Mouse (Mus musculus) brown adipose tissue, adult 24 weeks (tissue): Measurements from ENCODE around the gene Gnb2. TPM values are rescaled to one million over a fixed set of nuclear protein-coding genes. Genes with fewer than 3 reads are reported as not detected.

ENCODE experiments used
- H3K27ac ChIP-seq: fragments of 200-500 bp; replicated peaks from 2 replicates; pipeline ENCODE4 v1.5.1; 2012; ENCODE audit warnings: low read depth, mild to moderate bottlenecking, low read length
- H3K4me1 ChIP-seq: fragments of 200-500 bp; 2 replicates; pipeline ENCODE4 v1.6.1; 2012; ENCODE audit warnings: low read length, mixed read lengths; ENCODE audit not compliant: control insufficient read depth, insufficient read depth, insufficient read length
- H3K4me3 ChIP-seq: fragments of 200-500 bp; 2 replicates; pipeline ENCODE4 v1.5.1; 2012; ENCODE audit warnings: low read depth, mild to moderate bottlenecking, low read length, moderate library complexity; ENCODE audit not compliant: insufficient read depth
- polyA plus RNA-seq: library from polyadenylated mRNA; stranded (reverse); fragments of >200 nt; gene quantifications from 2 replicates; pipeline ENCODE4 v1.2.4, GENCODE M21; 2012; ENCODE audit not compliant: missing spikeins, insufficient read depth, insufficient read length

Gnb2 gene
- polyA plus RNA-seq, 1 experiment = 285 TPM

DNA sequence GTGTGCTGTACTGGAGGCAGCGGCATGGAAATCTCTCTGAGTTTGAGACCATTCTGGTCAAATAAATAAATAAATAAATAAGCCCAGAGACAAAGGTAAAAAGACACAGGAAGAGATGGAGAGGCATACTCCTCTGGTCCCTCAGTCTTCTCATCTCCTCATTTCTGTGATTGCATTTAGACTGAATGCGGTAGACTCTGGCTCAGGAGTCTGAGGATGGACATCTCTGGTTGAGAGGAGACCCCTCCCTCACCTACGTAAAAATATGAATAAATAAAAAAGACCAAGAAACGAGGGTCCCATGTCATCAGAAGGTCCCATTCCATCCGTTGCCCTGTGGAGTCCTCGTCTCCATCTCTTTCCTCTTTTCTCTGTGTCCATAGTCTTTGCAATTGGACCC, 19.7 kb upstream of the Gnb2 start:
- H3K27ac ChIP-seq = no peak overlapping the region
- H3K4me1 ChIP-seq = no peaks in the 10 kb centered on the region; the same call in 1 of the 2 replicates
- no peak overlapping the region for H3K4me3 ChIP-seq

DNA sequence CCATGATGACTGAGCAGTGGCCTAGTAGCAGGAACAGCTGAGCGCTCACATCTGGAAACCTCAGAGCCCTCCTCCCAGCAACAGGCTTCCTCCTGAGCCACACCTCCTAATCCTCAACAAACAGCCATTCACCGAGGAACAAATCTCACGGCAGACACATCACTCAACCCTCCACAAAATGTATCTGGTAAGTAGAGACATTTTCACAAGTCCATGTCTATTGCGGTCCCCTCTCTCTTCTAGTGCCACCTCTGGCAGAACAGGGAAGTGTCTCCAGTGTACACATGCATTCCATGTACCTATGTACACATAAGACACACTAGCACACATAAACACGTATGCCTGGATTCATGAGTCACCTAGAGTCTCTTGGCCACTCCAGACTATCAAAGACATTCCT, 17.8 kb upstream of the Gnb2 start:
- Histone ChIP-seq H3K4me3 (no peak overlapping the region), H3K4me1 (no peaks in the 10 kb centered on the region; the same call in 1 of the 2 replicates), H3K27ac (no peak overlapping the region)

DNA sequence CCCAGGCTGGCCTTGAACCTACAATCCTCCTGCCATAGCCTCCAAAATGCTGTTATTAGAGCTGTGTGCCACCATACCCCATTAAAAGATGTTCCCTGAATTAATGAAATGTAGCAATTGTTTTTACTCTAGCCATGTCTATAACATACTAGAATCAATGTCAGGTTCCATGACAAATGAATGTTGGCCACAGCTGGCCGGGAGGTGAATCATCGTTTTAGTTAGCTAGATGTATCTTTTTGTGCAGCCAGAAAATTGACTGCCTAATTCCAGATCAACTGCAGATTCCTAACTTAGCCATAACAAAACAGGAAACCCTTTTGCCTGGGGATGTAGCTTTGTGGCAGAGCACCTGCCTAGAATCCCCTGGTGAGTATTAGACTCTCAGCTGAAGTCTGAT, 16.5 kb upstream of the Gnb2 start:
- H3K4me3 ChIP-seq = no peak overlapping the region
- no peaks in the 10 kb centered on the region; the same call in 1 of the 2 replicates for H3K4me1 ChIP-seq
- no peak overlapping the region for H3K27ac ChIP-seq

DNA sequence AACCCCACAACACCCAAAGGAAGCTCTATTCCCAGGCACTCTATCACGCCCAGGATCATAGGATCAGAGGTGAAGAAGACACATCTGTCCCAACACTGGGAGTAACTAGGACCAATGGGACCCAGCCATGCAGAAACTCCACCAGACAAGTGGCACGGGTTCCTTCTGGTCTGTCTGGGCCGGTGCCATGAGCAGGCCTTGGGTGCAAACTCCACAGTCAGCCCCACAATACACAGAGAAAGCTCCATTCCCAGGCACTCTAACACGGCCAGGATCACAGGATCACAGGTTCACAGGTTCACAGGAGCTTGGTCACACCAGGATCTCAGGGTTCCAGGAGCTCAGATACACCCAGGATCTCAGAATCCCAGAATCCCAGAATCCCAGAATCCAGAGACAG, 12.3 kb upstream of the Gnb2 start:
- Histone ChIP-seq H3K4me1 (no peaks in the 10 kb centered on the region), H3K4me3 (no peak overlapping the region), H3K27ac (no peak overlapping the region)

DNA sequence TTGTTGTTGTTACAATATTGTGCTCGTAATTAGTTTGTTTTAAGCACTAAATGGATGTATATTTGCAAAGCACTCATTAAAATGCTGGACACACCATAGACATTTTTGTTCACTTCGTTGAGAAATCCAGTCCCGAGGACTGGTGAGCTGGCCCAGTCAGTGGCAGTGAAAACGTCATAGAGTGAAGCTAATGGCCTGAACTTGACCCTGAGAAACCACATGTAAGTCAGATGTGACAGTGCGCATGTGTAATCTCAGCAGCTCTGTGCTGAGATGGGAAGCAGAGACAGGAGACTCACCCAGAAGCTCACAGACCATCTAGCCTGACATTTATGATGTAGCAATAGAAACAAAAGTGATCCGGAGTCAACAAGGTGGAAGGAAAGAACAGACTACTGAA, 11.6 kb upstream of the Gnb2 start:
- H3K27ac ChIP-seq = no peak overlapping the region
- no peak overlapping the region for H3K4me3 ChIP-seq
- no peaks in the 10 kb centered on the region for H3K4me1 ChIP-seq

DNA sequence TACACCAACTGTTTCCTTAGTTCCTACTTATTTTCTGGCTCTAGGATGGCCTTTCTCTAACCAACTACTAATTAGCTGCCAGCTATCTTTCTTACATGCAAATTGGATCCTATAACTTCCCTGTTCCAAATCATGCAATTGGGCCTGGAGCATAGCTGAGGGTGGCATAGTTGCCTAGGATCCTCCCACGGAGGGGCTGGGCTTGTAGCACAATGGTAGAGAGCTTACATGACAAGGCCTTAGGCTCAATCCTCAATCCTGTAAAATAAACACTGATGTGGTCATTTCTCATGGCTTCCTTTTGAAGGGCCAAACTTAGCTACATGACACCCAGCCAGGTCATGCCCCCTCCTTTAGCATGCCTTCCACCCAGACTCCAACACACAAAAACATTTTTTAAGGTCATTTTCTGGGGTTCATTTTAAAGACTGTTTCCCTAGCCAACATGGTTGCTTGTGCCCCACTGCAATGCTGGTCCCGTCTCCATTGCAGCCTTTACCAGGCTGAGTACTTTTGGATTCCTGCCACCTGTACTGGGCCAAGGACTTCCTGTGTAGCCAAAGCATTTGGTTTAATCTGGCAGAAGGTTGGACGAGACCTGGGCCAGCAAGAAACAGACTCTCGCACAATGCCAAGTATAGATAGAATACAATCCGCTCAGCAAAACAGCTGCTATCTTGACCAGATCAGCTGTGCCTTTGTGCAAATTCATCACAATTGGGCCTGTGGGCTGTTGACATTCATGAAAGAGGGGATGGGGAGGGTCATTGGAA, 8.6 kb upstream of the Gnb2 start:
- Histone ChIP-seq H3K27ac (no peak overlapping the region), H3K4me3 (no peak overlapping the region), H3K4me1 (no peaks in the 10 kb centered on the region)

DNA sequence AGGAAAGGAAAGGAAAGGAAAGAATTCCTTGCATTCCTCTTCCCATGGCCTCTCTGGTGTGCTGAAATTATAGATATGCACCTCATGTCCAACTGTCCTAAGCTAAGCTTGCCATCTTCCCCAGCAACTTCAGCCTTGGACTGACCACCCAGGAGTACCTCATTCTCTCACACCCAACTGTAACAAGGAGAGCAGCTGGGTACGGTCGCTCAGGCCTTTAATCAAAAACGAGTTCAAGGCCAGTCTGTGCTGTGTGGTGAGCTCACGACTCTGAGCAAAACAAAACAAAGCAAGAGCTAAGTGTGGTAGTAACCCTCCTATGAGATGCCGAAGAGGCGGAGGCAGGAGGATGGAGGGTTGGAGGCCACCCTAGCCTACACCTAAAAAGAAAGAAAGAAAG, 7.7 kb upstream of the Gnb2 start:
- Histone ChIP-seq H3K4me1 (no peaks in the 10 kb centered on the region), H3K4me3 (no peak overlapping the region), H3K27ac (no peak overlapping the region)

DNA sequence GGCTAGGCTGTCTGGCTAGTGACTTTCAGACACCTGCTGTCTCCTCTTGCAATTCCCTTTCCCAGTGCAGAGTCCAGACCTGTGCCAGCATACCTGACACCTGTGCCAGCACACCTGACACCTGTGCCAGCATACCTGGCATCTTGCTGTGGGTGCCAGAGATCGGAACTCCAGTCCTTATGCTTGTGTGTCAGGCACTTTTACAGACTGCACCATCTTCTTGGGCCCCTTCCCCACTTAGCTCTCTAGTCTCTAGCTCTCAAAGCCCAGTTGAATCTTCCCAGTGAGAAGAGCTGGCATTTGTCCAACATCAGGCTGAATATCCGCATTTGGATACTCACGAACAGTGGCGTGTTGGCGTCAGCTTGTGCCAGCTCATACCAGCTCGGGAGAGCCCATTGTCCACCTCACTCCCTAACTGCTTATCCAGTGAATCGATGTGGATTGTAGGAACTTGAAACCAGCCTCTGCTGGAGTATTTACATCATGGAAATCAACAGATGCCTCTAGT, 6.0 kb upstream of the Gnb2 start:
- no peaks in the 10 kb centered on the region for H3K4me1 ChIP-seq
- H3K4me3 ChIP-seq = no peak overlapping the region
- H3K27ac ChIP-seq = no peak overlapping the region

DNA sequence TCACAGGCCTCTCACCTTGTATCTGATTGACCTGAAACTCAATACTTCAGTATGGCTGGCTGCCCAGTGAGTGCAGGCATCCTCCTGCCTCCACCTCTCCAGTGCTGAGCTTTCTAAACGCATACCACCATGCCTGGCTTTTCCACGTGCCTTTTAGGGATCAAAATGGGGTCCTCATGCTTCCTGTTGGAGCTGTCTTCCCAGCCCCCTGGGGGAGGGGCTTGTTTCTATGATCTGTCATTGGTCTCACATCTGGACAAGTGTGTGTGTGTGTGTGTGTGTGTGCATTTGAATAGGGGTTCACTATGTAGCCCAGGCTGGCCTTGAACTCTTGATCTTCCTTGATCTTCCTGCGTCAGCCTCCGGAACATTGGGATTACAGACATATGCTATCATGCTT, 4.2 kb upstream of the Gnb2 start:
- no peaks in the 10 kb centered on the region for H3K4me1 ChIP-seq

DNA sequence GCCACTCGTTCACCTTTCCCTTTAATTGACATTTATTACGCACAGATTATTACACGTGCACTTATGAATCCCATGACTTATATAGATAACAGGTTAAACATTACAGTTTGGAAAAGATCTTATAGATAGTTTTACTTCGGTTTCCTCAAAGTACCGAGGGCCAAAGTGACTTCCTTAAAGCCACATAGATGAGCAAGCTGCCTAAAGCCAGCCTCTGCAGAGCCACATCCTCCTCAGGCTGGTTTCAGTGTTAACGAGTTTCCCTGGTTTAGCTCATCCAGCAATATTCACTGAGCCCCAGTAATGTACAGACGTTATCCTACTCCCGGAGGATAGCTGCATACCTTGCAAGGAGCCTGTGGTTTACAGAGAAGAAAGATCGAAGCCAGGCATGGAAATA, 2.0 kb upstream of the Gnb2 start:
- no peaks in the 10 kb centered on the region for H3K4me1 ChIP-seq
- no peak overlapping the region for H3K27ac ChIP-seq
- H3K4me3 ChIP-seq = no peak overlapping the region

More for the DNA sequence above, 4.2 kb upstream of the Gnb2 start:
- Histone ChIP-seq H3K4me3 (no peak overlapping the region), H3K27ac (no peak overlapping the region)

DNA sequence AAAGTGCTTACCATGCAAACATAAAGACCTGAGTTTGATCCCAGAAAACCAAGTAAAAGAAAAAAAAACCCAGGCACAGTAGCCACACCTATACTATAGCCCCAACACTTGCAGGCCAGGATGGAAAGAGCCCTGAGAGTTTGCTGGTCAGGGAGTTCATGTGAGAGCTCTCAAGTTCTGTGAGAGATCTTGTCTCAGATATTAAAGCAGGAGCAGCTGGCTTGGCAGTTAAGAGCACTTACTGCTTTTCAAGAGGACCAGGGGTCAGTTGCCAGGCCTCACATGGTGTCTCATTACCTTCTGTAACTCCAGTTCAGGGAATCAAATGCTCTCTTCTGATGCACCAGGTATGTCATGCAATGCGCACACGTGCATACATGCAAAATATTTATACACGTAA, 1.5 kb upstream of the Gnb2 start:
- Histone ChIP-seq H3K27ac (no peak overlapping the region), H3K4me1 (no peaks in the 10 kb centered on the region), H3K4me3 (no peak overlapping the region)

DNA sequence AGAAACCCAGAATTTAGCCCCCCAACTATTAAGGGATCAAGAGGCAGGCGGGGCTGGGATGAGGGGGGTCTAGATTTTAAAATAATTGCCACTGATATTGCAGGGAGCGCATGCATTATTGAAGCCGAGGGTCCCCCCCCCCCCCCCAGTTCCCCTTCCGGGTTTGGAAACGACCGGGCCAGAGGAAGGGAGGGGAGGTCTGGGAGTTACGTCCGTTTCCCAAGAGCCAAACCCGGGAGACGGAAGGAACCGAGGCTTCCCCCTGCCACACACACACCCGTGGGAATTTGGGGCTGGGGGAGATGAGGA, 548 bp downstream of the Gnb2 start:
- Histone ChIP-seq H3K27ac (peak overlapping the region; percentile 100), H3K4me3 (peak overlapping the region; percentile 94), H3K4me1 (no peaks in the 10 kb centered on the region)

DNA sequence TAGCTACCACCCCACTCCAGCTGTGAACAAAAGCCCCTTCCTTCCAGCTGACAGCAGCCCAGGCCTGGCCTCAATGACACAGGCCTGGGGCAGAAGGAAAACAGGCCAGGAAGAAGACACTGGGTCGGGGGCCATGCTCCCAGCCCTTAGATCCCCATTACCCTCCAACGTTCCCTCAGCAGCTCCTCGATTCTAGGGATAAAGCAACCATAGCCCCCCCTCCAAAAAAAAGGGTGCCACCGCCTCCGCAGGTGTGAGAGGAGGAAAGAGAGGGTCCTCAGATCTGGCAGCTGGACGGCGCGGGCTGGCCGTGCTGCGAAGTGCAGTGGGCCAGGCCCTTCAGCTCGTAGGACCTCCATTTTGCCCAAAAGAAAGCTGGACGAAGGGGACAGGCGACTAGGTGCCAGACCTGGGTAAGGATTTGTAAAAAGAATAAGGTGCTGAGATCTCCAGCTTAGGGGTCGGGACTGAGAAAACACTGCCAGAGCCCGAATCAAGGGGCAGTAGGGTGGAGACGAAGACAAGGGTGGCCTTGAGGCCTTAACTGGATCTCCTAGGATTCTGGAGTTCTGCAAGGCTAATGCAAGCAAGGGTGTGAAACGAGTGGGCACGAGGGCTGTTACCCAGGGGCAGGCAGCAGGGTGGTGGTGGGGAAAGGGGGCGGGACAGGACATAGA, 1.0 kb downstream of the Gnb2 start:
- H3K4me3 ChIP-seq = peak overlapping the region; percentile 94
- no peaks in the 10 kb centered on the region for H3K4me1 ChIP-seq
- peak overlapping the region; percentile 100 for H3K27ac ChIP-seq

DNA sequence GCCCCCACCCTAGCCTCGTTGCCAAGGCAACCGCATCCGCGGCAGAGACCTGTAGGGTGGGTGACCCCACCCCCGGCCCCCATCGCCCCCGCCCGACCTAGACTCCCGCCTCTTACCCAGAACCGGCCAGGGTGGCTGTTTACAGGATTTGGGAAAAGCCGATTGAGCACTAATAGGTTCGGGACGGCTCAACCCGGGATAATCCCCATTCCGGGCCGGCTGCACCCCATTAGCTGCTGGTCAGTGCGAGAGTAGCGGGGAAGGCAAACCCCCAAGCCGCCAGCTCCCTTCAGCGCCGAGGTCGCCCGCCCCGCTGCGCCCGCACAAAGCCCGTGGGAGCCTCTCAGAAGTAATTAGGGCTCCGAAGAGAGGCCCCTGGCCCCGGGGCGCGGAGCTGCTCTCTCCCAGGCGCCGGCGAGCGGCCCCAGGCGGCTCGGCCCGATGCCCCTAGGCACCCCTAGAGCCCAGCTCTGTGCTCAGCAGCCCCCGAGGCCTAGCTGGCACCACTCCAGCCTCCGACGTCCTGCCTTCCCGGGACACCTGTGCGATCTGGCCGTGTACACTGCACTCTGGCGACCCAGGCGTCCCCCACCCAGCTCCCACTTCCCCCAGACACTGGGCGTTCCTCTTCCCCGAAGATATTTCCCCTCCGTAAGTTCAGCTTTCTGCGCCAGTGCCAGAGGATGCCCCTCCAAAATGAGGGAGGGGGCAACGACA, 1.7 kb downstream of the Gnb2 start:
- Histone ChIP-seq H3K4me1 (no peaks in the 10 kb centered on the region), H3K27ac (peak overlapping the region; percentile 100), H3K4me3 (peak overlapping the region; percentile 94)

DNA sequence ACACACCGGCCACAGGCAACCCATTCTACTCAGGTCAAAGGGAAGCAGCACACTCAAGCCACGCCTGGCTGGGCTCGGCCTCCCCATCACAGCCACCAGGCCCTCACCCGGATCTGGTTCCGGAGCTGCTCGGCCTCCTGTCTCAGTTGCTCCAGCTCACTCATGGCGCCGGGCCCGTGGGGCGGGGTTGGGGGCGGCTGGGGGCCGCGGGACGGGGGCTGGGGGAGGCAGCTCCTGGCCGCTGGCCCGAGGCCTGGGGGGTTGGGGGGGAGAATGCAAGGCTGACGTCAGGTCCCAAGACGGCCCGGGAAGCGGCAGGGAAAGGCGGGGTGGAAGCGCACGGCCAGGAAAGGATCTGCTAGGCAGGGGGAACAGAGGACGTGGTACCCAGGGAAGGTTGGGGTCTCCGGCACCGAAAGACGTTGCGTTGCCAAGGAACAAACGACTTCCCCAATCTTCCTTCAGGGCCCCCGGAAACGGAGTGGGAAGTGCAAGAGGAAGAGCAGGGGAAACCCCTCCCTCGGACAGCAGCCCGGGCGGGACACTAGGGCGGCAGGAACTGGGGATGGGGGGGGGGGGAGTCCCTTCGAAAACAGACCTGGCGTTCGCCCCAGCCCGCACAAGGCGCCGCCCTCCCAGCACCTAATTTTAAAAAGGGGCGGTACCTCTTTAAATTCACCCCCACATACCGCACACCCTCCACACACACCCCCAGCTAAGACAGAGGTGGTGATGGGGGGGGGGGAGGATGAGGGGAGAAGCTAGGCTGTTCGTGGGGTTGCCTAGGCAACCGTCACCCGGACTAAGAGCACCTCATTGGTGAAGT, 2.5 kb downstream of the Gnb2 start:
- peak overlapping the region; percentile 94 for H3K4me3 ChIP-seq
- peak overlapping the region; percentile 100 for H3K27ac ChIP-seq
- no peaks in the 10 kb centered on the region for H3K4me1 ChIP-seq
